Mouse (Mus musculus) frontal cortex, adult 2 months (tissue): ENCODE data around the gene Clec16a. TPM values are rescaled to one million over a fixed set of nuclear protein-coding genes. Genes with fewer than 3 reads are reported as not detected.

Experiments
- DNase-seq, 2 experiments: peaks; one replicate each; pipeline ENCODE4 v3.0.0; 2022; ENCODE audit warnings: low spot score in 1 of 2; ENCODE audit errors: extremely low spot score in 1 of 2
- polyA plus RNA-seq: library from polyadenylated mRNA; depleted of rRNA; stranded (reverse); fragments of >200 nt; gene quantifications from 2 replicates; pipeline ENCODE4 v1.2.3, GENCODE M21; 2012

Gene Clec16a
- polyA plus RNA-seq, 1 experiment: 44.2 TPM

DNA sequence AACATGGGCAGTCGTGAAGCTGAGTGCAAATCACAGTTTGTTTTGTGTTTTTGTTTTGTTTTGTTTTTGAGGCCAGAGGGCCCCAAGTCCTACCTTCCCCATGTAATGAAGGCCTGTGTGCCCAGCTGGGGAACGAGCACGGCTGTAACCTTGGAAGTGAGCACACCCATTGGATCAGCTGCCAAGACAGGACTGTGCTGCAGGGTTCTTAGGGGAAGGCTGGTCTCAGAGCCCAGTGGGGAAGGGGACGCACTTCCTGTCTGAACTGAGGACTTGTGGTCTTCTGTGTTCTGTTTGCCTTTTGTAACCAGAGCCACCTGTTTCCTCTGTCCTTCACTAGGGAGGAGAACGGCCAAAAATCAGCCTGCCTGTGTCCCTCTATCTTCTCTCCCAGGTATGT is 32.4 kb downstream of the Clec16a start:
- no peak for DNase-seq

DNA sequence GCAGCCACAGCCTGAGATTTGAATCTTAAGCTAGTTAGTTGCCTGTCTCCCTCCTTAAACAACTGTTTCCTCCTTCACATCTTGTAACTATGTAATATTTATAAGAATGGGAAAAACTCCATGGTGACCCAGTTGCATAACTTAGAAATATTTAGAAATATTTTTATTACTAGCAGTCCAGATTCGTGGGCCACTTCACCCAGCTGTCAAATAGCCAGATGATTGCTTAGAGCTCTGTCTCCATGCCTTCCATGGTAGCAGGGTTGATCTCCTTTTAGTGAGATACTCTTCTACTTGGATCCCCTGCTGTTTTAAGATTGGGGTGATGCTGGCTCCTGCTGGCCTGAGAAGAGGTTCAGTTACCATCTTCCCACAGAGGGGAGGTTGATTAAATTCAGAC is 33.2 kb downstream of the Clec16a start:
- DNase-seq: no peak

DNA sequence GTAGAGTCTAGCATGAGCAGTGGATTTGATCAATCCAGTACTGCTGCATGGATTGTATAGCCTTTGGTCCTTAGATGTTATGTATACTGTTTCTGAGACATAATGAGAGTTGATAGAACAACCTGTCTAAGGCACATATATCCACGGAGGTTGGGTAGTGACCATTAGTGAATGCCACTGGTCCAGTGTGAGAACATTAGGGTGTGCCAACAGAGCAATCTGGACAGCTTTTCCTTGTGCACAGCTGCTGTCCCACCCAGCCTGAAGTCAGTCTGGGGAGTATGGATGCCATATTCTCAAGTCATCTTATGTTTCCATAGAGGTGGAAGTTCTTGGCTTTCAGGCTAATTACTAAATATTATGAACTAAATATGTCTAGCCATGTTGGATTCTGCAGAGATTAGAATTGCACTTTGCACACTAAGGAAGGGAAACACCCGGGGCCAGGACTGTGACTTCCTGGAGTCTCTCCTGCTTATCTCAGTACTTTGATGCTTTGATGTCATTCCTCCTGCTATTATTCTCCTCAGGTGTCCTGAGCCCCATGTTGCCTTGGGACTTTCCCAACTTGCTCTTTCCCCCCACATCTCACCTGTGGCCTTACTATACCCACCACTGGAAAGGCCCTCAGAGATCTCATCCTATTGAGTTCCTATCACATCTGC is 36.2 kb downstream of the Clec16a start:
- DNase-seq: no peak

DNA sequence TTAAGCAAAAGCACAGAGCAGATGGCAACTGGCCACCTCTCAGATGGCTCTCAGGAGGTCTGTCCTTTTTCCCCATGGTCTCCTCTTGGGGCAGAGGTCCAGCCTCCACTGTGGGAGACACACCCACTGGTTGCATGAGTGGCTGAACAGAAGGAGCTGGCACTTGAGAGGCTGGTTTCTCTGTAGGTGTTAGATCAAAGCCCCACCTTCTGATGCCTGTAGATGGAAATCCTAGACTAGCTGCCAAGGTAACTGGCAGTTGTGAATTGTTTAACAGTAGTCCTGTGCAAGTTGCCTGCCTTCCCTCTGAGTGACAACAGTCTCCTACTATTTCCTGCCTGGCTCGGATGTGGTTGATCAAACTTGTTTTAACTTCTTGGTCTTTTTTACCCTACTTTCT is 40.0 kb downstream of the Clec16a start:
- no peak for DNase-seq

DNA sequence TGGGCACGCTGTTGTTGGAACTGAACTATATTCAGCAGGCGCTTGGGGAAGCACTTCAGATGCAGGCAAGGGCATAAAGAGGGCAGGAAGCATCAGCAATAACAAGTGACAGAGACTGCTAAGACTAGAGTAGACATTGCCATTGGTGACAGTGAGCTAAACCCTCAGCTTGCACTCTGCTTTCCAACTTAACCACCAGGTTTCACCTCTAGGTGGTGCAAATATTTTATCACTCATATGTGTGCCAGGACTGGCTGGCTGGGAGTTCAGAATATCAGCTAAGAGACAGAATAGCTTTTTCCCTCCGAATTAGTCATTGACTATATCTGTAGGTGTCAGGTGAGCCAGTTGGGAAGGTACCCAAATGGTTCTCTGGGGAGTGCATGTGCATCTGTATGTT is 41.4 kb downstream of the Clec16a start:
- peak in 1 of 2 experiments; percentile 65 for DNase-seq

DNA sequence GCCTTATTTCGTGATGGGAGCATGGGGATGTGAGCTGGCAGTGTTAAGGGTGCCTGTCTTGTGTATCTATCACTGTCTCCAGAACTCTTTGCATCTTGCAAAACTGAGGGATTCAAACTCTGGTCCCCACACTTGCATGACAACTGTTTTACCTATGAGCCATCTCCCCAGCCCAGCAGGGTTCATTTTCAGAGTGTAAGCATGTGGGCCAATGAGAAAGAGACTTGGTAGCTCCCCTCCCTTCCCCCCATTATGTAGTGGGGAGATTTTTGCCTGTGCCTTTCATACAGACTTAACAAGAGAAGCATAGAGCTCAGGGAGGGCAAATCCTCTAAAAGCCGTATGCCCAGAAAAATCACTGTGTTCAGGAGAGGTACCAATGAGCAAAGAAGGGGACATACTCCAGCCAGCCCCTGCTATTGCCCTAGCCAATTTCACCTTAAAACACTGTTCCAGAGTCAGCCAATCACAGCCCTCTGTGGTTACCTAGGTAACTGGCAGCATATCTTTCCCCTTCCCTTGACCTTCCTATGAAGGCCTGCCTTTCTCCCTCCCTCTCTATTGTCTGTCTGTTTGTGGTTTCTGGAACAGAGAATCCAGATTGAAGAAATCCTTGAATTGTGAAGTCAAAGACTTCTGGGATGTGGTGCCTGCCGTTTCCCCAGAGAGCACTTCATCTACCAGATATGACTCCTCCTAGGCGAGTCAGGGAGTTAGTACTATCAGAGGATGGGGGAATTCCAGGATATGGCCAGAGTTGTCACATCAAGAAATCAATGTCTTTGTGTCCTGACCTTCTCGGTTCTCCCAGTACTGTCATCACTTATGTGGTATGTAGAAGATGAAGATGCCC is 55.0 kb downstream of the Clec16a start:
- no peak for DNase-seq

DNA sequence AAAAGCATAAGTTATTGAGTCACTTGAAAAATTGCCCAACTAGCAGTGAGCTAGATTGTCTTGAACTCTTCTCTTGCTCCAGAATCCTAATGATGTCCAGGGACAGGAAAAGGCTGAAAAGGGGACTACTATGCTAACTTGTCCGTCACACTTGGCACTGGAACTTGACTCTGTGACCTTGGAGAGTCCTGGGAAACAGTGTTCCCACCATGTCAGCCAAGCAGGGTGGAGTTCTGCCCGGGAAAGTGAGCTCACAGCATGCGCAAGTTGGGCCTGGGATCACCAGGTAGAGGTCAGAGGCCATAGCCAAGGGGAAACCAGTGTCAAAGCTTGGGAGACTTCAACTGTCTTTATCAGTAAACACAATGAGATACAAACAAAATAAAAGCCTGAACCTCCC is 62.7 kb downstream of the Clec16a start:
- no peak for DNase-seq

DNA sequence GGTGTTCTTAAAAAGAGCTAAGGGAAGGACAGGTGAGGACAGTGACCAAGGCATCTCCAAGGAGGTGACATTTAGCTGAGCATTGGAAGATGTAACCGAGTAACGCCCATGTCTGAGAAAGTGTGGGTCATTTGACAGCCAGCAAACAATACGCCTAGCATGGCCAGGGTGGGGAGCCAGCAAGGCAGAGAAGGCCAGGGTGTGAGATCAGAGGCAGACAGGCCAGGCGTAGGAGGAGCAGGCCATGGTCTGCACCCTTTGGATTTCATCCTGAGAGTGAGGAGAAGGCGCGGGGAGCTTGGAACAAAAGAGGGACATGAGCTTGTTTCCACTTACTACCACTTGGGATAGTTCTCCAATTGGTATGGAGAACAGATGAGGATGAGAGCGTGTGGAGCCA is 64.8 kb downstream of the Clec16a start:
- no peak for DNase-seq

DNA sequence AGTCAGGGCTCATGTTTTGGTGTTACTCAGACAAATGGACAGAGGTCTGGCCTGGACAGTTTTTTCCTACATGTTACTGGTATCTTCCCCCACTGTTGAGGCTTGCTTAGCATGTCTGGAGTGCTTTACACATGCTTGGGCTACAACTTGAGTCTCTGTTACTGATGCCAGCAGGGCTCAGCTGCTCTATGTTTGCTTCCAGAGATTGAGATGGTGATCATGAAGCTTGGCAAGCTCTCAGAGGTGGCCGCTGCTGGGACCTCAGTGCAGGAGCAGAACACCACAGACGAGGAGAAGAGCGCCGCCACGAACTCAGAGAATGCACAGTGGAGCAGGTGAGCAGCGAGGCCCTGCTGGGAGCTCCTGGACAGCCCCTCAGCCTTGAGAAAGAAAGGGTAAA is 65.7 kb downstream of the Clec16a start:
- no peak for DNase-seq

DNA sequence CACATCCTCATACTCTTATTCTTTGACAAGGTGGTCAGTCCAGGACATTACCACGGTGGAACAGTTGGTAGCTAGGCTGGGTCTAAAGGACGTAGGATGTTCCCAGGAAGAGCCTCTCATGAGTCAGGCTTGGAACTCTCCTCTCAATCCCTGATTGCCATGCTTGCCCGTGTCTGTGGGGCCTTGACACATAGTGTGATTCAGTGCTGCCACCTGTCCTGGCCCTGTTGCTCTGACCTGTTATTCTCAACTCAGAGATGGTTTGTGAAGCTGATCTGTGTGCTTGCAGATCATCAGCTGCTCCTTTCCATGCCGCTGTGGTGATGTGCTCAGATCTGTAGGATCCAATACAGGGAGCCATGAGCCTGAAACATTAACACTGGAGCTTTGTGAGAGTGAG is 66.2 kb downstream of the Clec16a start:
- DNase-seq: no peak

DNA sequence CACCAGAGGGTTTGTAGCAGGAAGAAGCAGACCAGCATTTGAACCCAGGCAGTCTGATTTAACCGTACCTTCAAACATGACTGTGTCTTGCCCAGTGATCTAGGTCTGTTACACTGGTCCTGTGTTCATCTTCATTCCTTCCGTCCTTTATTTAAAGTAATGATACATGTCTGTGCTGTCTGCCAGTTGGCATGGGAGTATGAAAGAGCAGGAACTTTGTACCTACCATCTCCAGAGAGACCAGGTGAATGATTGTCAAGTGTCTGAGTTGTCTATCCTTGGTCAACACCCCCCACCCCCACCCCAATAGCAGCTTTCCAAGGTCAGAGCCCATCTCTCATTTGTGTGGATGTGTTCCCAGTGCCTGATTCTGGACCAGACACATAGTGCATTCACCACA is 68.9 kb downstream of the Clec16a start:
- no peak for DNase-seq

DNA sequence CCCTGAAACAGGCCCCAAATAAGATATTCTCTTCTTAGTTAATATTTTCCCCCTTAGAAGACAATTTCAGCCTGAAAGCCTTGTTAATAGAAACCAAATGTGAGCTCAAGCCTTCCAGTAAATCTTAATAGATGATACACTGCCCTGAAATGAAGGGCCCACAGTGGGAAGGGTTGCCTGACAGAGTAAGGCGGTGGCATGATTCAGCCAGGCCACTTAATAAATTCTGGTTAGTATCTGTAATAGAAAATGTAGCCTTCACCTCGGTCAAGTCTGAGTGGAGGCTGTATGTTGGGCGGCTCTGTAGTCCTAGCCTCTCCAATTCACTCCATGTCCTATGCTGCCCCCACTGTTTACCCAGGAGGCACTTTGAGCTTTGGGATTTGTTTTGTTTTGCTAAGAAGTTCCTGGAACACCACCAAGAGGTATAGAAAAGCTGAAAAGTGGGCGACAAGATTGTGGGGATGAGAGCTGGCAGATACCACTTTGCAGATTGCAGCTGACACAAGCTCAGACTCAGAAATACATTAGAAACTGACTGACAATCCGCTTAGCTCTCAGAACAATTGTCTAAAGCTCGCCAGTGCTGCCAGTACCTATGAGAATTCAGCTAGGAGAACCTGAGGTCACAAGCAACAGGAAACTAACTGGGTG is 75.9 kb downstream of the Clec16a start:
- peak; percentile 46 to 66 for DNase-seq

DNA sequence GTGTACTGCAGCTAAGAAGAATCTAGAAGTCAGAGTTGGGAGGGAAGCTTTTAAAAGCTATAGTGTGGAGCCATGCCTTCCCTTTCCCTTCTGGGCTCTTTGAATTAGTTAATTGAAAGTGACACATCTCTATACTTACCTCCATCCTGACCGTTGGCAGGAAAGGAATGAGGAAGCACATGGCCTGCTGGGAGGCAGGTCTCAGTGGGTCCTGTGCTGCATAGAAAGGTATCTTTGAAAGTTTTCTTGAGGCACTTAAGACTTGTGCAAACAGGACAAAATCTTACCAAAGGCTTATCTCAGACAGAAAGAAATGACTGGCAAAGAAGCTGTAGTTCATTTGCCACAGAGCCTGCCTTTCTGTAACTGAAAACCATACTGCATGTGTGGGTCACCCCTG is 76.6 kb downstream of the Clec16a start:
- no peak for DNase-seq

DNA sequence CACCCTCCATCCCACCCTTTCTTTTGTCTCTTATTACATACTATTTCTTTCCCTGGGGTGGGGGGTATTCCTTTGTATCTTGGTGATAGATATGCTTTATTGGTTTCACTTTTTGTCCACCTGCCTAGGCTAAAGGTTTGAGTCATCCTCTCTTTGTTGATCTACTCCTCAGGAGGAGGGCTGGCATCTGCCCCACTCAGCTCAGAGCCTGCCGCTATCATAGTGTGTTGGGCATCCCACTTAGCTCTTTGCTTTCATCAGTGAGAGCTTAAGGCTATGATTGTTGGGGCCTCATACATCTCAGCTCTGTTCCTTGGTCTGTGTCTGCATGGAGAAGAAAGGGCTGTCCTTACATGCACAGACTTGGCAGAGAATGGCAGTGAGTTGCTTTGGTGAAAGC is 81.0 kb downstream of the Clec16a start:
- no peak for DNase-seq

DNA sequence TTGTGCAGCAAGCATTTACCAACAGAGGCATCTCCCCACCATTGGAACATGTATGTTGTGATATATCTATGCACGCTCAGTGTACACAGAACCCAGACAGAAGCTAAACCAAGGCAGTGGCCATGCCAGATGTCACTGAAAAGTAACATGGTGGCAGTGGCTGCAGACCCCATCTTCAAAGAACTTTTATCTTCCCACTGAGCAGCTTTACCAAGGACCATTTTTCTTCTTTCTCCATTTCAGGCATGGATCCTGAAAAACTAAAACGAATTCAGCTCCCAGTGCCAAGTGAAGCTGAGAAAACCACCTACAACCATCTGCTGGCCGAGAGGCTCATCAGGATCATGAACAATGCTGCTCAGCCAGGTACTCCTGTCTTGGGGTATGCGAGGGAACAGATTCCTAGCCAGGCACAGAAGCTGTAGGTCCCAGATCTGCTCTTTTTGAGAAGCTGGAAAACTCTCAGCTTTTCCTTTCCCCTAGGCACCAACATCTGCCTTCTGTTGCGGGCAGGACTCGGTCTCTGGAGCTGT is 82.1 kb downstream of the Clec16a start:
- DNase-seq: peak; percentile 52 to 79

DNA sequence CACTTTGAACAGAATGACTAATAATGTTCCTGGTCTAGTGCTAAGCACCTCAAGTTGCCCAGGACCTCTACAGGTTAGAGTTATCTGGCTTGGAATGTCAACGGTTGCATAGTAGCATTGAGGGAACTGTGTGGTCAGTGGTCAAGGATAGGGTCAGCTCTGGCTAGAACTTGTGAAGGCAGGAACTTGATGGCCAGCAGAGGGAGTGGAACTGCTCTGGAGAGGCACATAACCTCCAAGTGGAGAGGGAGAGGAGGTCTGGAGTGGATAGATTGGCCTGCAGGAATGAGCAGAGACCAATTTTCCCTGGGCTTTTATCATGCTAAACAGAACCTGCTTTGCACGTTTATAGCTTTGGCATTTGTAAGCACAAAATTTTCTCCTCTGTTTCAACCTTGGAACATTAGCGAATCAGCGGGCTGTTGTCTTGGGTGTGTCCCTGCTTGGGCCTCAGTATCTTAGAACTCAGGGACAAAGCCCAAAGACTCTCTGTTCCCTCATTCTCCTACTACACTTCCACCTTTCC is 83.0 kb downstream of the Clec16a start:
- no peak for DNase-seq

DNA sequence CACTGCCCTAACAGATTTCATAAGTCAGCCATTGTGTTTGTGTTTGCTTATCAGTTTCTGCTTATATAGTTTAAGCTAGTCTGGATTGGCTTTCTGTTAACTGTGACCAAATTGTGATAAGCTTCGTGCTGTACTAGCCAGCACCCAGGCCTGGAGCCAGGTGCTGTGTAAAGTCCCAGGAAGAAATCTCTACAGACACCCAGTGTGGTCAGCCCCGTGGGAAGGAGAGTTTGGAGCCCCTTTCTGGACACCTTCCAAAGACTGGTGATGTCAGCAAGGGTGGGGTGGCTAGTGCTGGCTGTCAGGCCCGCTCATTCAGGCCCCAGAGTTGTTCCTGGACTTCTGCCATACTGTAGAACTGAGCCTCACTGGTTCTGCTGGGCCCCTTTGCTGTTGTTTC is 83.8 kb downstream of the Clec16a start:
- no peak for DNase-seq

DNA sequence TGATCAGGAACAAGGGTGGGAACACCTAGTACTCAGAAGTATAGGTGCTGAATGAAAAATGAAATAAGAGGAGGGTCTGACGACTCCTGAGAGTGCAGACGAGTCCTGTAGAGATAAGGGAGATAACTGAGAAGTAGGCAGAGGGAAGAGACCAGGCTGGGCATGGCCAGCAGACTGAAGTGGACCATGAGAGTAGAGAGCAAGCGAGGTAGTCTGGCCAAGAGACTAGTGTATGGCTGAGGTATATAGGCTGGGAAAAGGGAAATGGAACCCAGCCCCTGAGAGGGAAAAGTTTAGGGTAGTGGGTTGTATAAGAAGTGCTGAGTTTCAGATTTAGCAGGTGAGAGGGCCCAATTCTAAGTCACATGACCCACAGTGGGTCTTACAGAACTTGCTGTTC is 84.2 kb downstream of the Clec16a start:
- no peak for DNase-seq

DNA sequence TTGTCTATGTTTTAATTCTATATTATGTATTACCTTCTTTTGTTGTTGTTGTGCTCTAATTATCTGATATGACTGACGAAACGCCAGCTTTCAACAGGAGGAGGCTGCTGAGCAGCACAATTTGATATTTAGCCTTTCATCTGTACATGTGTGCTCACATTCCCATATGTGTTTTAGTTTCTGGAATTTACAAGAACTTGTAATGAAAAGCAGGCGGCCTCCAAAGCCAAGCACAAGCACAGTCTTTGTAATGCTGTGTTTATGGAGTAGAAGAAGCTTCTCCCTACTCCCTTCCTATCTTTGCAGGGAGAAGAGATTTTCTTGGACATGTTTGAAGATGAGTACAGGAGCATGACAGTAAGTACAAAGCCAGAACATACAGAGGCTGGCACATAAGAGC is 89.8 kb downstream of the Clec16a start:
- DNase-seq: no peak

DNA sequence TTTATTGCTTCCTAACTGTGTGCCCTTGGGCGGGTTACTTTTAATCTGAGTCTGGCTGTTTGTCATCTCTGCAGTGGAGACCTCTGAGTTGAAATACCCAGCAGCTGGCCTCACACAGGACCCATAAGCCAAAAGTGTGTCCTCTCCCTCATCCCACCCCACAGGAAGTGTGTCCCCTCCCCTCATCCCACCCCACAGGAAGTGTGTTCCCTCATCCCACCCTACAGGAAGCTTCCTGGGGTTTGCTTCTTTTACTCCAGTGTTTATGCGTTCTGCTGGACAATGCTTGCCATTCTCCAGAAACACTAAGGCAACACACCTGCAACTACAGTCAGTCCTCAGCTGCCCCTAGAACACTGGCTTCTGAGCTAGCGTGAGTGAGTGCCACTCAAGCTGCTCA is 92.8 kb downstream of the Clec16a start:
- DNase-seq: no peak
